ENCODE assay signal across 7 mouse cellular contexts in the genomic region with DNA sequence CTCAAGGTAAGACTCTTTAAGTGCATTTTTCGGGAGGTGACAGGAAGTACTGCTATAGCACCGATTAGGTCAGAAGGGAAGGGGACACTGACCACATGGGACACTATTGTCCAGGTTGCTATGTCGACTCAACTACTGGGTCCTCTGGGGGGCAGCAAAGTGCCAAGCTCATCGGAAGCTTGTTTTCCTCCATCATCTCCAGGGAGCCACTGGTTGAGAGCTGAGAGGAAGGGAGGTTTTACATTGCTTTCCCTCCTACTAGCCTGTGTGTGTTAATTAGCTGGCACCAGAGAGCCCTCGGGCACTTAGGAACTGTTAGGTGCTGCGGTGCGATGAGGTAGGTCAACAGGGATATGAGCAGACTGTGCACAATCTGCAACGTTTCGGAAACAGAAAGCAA.
DNase-seq lines count a peak whose midpoint lies in the region; TF ChIP-seq lines count a peak whose summit lies in the region.

No protein-coding gene starts in this region.

- H3K36me3 ChIP-seq in forebrain, embryonic 10.5 days (replicated peaks) = no peaks in the 10 kb centered on the region

- WGBS in forebrain, embryonic 10.5 days = 48% methylated on average over 9 of the region's 9 CpGs

- H3K9me3 ChIP-seq in forebrain, embryonic 10.5 days = no peaks in the 10 kb centered on the region

- no peaks in the 10 kb centered on the region for H3K27me3 ChIP-seq in forebrain, embryonic 10.5 days (ENCODE audit: poor library complexity, severe bottlenecking)

- no peak overlapping the region for H3K27ac ChIP-seq in left cerebral cortex, adult 2 months
- no peak overlapping the region for H3K27ac ChIP-seq in forebrain, embryonic 10.5 days

- 0 out of 2 replicates have a peak, but pooled peaks cover 4% of the 10 kb centered on the region for H3K4me1 ChIP-seq in forebrain, embryonic 10.5 days

- DNase-seq in urinary bladder, postnatal 14 days (ENCODE audit: low spot score) = peak; percentile 26
- DNase-seq in urinary bladder, adult 2 months (ENCODE audit: low spot score) = no peak
- peak; percentile 77 to 80 for DNase-seq in cerebellum, postnatal 14 days
- DNase-seq in heart, postnatal 14 days = peak; percentile 20 to 41
- peak; percentile 51 to 54 for DNase-seq in left cerebral cortex, adult 2 months (ENCODE audit: extremely low spot score in 1 of 2, low spot score in 2 of 2)
- DNase-seq in ovary, postnatal 14 days (ENCODE audit: low spot score) = peak; percentile 21
- no peak for DNase-seq in forebrain, embryonic 10.5 days (ENCODE audit: extremely low spot score, low spot score)

- H3K4me3 ChIP-seq in left cerebral cortex, adult 2 months = peak overlapping the region; percentile 42
- no peak overlapping the region for H3K4me3 ChIP-seq in forebrain, embryonic 10.5 days

- peak; percentile 64 for TF ChIP-seq CTCF in left cerebral cortex, adult 2 months (IDR thresholded peaks at IDR 0.05)

- intact Hi-C loops in heart, postnatal 14 days (cut with DNase I) = loop anchor here (10.0 kb wide), 1 partner anchor 235 kb away; no protein-coding TSS in a partner anchor
- intact Hi-C loops in left cerebral cortex, adult 2 months (cut with DNase I) = loop anchor here (1.0 to 5.0 kb wide), 2 partner anchors 132 to 401 kb away; no protein-coding TSS in a partner anchor

Comparison
In these comparisons a context has a peak if more than half of its experiments do, and no peak if none do; other contexts are left out.
1. DNase-seq: peak in urinary bladder, postnatal 14 days (single experiment), cerebellum, postnatal 14 days (2 of 2), heart, postnatal 14 days (2 of 2), left cerebral cortex, adult 2 months (2 of 2) and ovary, postnatal 14 days (single experiment); none in urinary bladder, adult 2 months (single experiment) and forebrain, embryonic 10.5 days (single experiment).